Mouse (Mus musculus) MEL (cell line): ENCODE measurements around the gene Trim37. TPM values are rescaled to one million over a fixed set of nuclear protein-coding genes. Genes with fewer than 3 reads are reported as not detected.

ENCODE experiments used
- DNase-seq: peaks from one replicate; pipeline ENCODE4 v3.0.0; 2011; ENCODE audit warnings: low read depth, low spot score
- H3K27ac ChIP-seq: 2 replicates; pipeline ENCODE4 v1.5.1; 2012; ENCODE audit warnings: low read depth, mild to moderate bottlenecking, control low read depth, low read length, moderate library complexity; ENCODE audit not compliant: control insufficient read depth
- H3K27me3 ChIP-seq, 2 experiments: fragments of 150-350 bp in 1 of 2; sonication (generic) in 1 of 2; 2 replicates each; pipeline ENCODE4 v1.6.1; 2012; ENCODE audit warnings: low read length in 2 of 2, mild to moderate bottlenecking in 2 of 2, improper control_type of control experiment in 1 of 2, moderate library complexity in 1 of 2; ENCODE audit not compliant: insufficient read depth in 2 of 2, control insufficient read depth in 1 of 2
- H3K36me3 ChIP-seq, 2 experiments: 2 replicates each; pipeline ENCODE4 v1.6.1; 2012 to 2014; ENCODE audit warnings: low read length in 2 of 2, improper control_type of control experiment in 1 of 2, inconsistent platforms in 1 of 2, mild to moderate bottlenecking in 1 of 2; ENCODE audit not compliant: insufficient read depth in 2 of 2, control insufficient read depth in 1 of 2
- H3K4me1 ChIP-seq, 2 experiments: fragments of 150-350 bp in 1 of 2; sonication (generic) in 1 of 2; 2 replicates each; pipeline ENCODE4 v1.6.1; 2012; ENCODE audit warnings: low read length in 2 of 2, improper control_type of control experiment in 1 of 2, mild to moderate bottlenecking in 1 of 2; ENCODE audit not compliant: insufficient read depth in 2 of 2, control insufficient read depth in 1 of 2
- H3K4me3 ChIP-seq, 2 experiments: fragments of 150-350 bp in 1 of 2; sonication (generic) in 1 of 2; 2 replicates each; pipeline ENCODE4 v1.5.1; 2012; ENCODE audit warnings: low read depth in 2 of 2, low read length in 2 of 2, mild to moderate bottlenecking in 2 of 2, moderate library complexity in 2 of 2, control low read depth in 1 of 2, improper control_type of control experiment in 1 of 2; ENCODE audit not compliant: control insufficient read depth in 1 of 2, insufficient read depth in 1 of 2
- H3K79me2 ChIP-seq: 2 replicates; pipeline ENCODE4 v1.6.1; 2012; ENCODE audit warnings: mild to moderate bottlenecking, low read length, moderate library complexity; ENCODE audit not compliant: control insufficient read depth, poor library complexity, insufficient read depth
- H3K9ac ChIP-seq: 2 replicates; pipeline ENCODE4 v1.6.1; 2012; ENCODE audit warnings: low read depth, mild to moderate bottlenecking, control low read depth, low read length, moderate library complexity; ENCODE audit not compliant: control insufficient read depth, poor library complexity, severe bottlenecking
- H3K9me3 ChIP-seq: fragments of 150-350 bp; sonication (generic); replicated peaks from 2 replicates; pipeline ENCODE4 v1.6.1; 2012; ENCODE audit warnings: mild to moderate bottlenecking, low read length, improper control_type of control experiment, moderate library complexity; ENCODE audit not compliant: insufficient read depth
- CTCF ChIP-seq, 3 experiments: IDR thresholded peaks in 2 of 3; conservative IDR thresholded peaks in 1 of 3; 2 replicates each; pipeline ENCODE4 v1.5.1; 2011 to 2012; ENCODE audit warnings: low read length in 3 of 3, low read depth in 2 of 3, mild to moderate bottlenecking in 2 of 3, improper control_type of control experiment in 1 of 3, inconsistent platforms in 1 of 3, mixed read lengths in 1 of 3, moderate library complexity in 1 of 3; ENCODE audit not compliant: control insufficient read depth in 1 of 3, insufficient read depth in 1 of 3, poor library complexity in 1 of 3, severe bottlenecking in 1 of 3
- E2F4 ChIP-seq: IDR thresholded peaks from 2 replicates; pipeline ENCODE4 v1.6.1; 2011; ENCODE audit warnings: low read depth, low read length, improper control_type of control experiment, borderline replicate concordance
- EP300 ChIP-seq, 2 experiments: IDR thresholded peaks; 2 replicates each; pipeline ENCODE4 v1.6.1; 2011; ENCODE audit warnings: improper control_type of control experiment in 2 of 2, low read length in 2 of 2, low read depth in 1 of 2, mild to moderate bottlenecking in 1 of 2
- ETS1 ChIP-seq: IDR thresholded peaks from 2 replicates; pipeline ENCODE4 v1.6.1; 2012; ENCODE audit warnings: low read depth, mild to moderate bottlenecking, inconsistent platforms, low read length, improper control_type of control experiment, moderate library complexity
- GATA1 ChIP-seq: IDR thresholded peaks from 2 replicates; pipeline ENCODE4 v1.6.1; 2011; ENCODE audit warnings: low read depth, low read length, improper control_type of control experiment
- JUND ChIP-seq: IDR thresholded peaks from 2 replicates; pipeline ENCODE4 v1.6.1; 2011; ENCODE audit warnings: low read depth, mild to moderate bottlenecking, improper control_type of control experiment, low read length
- KAT2A ChIP-seq: conservative IDR thresholded peaks from 2 replicates; pipeline ENCODE4 v1.6.1; 2012; ENCODE audit warnings: low read depth, low read length, improper control_type of control experiment, inconsistent platforms
- MAZ ChIP-seq: IDR thresholded peaks from 2 replicates; pipeline ENCODE4 v1.6.1; 2012; ENCODE audit warnings: low read depth, mild to moderate bottlenecking, inconsistent platforms, low read length, improper control_type of control experiment
- MXI1 ChIP-seq: IDR thresholded peaks from 2 replicates; pipeline ENCODE4 v1.6.1; 2011; ENCODE audit warnings: mild to moderate bottlenecking, low read depth, low read length, improper control_type of control experiment
- MYC ChIP-seq: IDR thresholded peaks from 2 replicates; pipeline ENCODE4 v1.6.1; 2011; ENCODE audit warnings: low read depth, mild to moderate bottlenecking, low read length, improper control_type of control experiment, moderate library complexity
- NRF1 ChIP-seq: IDR thresholded peaks from 2 replicates; pipeline ENCODE4 v1.6.1; 2014; ENCODE audit warnings: low read depth, mild to moderate bottlenecking, inconsistent platforms, low read length, improper control_type of control experiment, moderate library complexity; ENCODE audit not compliant: poor library complexity, insufficient read depth, severe bottlenecking
- POLR2A ChIP-seq, 2 experiments: IDR thresholded peaks; 2 replicates each; pipeline ENCODE4 v1.6.1; 2011 to 2012; ENCODE audit warnings: low read length in 2 of 2, mild to moderate bottlenecking in 2 of 2, control low read depth in 1 of 2, improper control_type of control experiment in 1 of 2, low read depth in 1 of 2, moderate library complexity in 1 of 2; ENCODE audit not compliant: control insufficient read depth in 1 of 2, insufficient read depth in 1 of 2, poor library complexity in 1 of 2
- RAD21 ChIP-seq: IDR thresholded peaks from 2 replicates; pipeline ENCODE4 v1.6.1; 2011; ENCODE audit warnings: mild to moderate bottlenecking, low read depth, low read length, improper control_type of control experiment
- UBTF ChIP-seq: IDR thresholded peaks from 2 replicates; pipeline ENCODE4 v1.6.1; 2012; ENCODE audit warnings: low read depth, mild to moderate bottlenecking, inconsistent platforms, low read length, improper control_type of control experiment, moderate library complexity, borderline replicate concordance; ENCODE audit not compliant: insufficient read depth
- USF1 ChIP-seq: IDR thresholded peaks from 2 replicates; pipeline ENCODE4 v1.6.1; 2014; ENCODE audit warnings: low read depth, mild to moderate bottlenecking, inconsistent platforms, low read length, improper control_type of control experiment, moderate library complexity
- ZC3H11A ChIP-seq: IDR thresholded peaks from 2 replicates; pipeline ENCODE4 v1.6.1; 2012; ENCODE audit warnings: low read depth, mild to moderate bottlenecking, inconsistent platforms, low read length, improper control_type of control experiment
- ZMIZ1 ChIP-seq: IDR thresholded peaks from 2 replicates; pipeline ENCODE4 v1.6.1; 2012; ENCODE audit warnings: low read depth, mild to moderate bottlenecking, inconsistent platforms, low read length, improper control_type of control experiment, moderate library complexity
- ZNF384 ChIP-seq: IDR thresholded peaks from 2 replicates; pipeline ENCODE4 v1.6.1; 2012; ENCODE audit warnings: low read depth, mild to moderate bottlenecking, inconsistent platforms, low read length, improper control_type of control experiment
- polyA plus RNA-seq, 2 experiments: library from polyadenylated mRNA; stranded (reverse) in 1 of 2; unstranded in 1 of 2; fragments of >175 nt in 1 of 2; fragments of >200 nt in 1 of 2; gene quantifications; 2 replicates each; pipeline versions ENCODE4 v1.2.1 to v1.2.4; 2012; ENCODE audit warnings: low replicate concordance in 2 of 2, low read depth in 1 of 2; ENCODE audit not compliant: insufficient read length in 2 of 2, insufficient read depth in 1 of 2, missing spikeins in 1 of 2
- total RNA-seq: library from RNA; depleted of rRNA; stranded (reverse); fragments of 300-350 nt; gene quantifications from 2 replicates; pipeline ENCODE4 v1.2.3, GENCODE M21; 2012

Gene Trim37
- total and polyA plus RNA-seq, 3 experiments, result 39.3 to 52.1 TPM; not detected in 1

DNA sequence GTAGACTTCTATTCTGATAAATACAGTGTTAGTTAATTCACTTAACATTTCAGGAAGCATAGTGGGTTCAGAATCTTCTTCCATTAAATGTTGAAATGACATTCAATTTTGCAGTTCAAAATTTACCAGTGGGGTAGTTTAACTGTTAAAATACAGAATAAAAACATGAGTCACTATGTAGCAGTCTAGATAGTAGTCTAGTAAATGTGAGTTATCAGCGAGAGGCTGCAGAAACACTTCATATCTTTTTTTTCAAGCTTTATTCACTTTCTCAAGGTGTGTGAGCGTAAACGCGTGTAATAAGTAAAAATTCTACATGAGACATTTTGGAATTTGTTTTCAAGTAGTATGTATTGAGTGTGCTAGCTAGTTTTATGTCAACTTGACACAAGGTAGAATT, 48.2 kb downstream of the Trim37 start:
- H3K9me3 ChIP-seq, result no peaks in the 10 kb centered on the region
- H3K27me3 ChIP-seq, result no peaks in the 10 kb centered on the region
- no peaks in the 10 kb centered on the region for H3K79me2 ChIP-seq
- peaks cover 2 to 22% of the 10 kb centered on the region in 2 experiments for H3K36me3 ChIP-seq
- 0 out of 2 replicates have a peak, but pooled peaks have one; percentile 9 for TF ChIP-seq ETS1
- no peak for TF ChIP-seq NRF1
- no peak for TF ChIP-seq RAD21
- no peak for TF ChIP-seq CTCF (IDR thresholded peaks at IDR 0.05 in 2 of 3, conservative IDR thresholded peaks at IDR 0.05 in 1 of 3; ENCODE audit: control insufficient read depth in 1 of 3, insufficient read depth in 1 of 3, low read depth in 2 of 3, low read length in 3 of 3, poor library complexity in 1 of 3, severe bottlenecking in 1 of 3)
- TF ChIP-seq POLR2A (IDR thresholded peaks at IDR 0.05; ENCODE audit: control insufficient read depth in 1 of 2, insufficient read depth in 1 of 2, low read depth in 1 of 2, low read length in 2 of 2, poor library complexity in 1 of 2), result no peak
- TF ChIP-seq MAZ, result no peak
- no peak for TF ChIP-seq MYC
- no peak for TF ChIP-seq KAT2A
- TF ChIP-seq JUND, result no peak
- TF ChIP-seq E2F4, result no peak
- TF ChIP-seq EP300 (IDR thresholded peaks at IDR 0.05; ENCODE audit: low read depth in 1 of 2, low read length in 2 of 2), result peak; percentile 53 to 73; a peak in 2 of 4 replicates
- TF ChIP-seq ZNF384, result 0 out of 2 replicates have a peak, but pooled peaks have one; percentile 31
- no peak for TF ChIP-seq MXI1
- no peak for TF ChIP-seq ZC3H11A
- TF ChIP-seq GATA1, result peak; percentile 39; the same call in 1 of the 2 replicates
- TF ChIP-seq UBTF, result no peak
- TF ChIP-seq, all 39 proteins: peak for 4
- Histone ChIP-seq H3K4me1 (peaks cover 3 to 30% of the 10 kb centered on the region in 2 experiments; a peak in 3 of 4 replicates), H3K9ac (no peak overlapping the region), H3K4me3 (no peak overlapping the region), H3K27ac (no peak overlapping the region)
- no peak for DNase-seq

DNA sequence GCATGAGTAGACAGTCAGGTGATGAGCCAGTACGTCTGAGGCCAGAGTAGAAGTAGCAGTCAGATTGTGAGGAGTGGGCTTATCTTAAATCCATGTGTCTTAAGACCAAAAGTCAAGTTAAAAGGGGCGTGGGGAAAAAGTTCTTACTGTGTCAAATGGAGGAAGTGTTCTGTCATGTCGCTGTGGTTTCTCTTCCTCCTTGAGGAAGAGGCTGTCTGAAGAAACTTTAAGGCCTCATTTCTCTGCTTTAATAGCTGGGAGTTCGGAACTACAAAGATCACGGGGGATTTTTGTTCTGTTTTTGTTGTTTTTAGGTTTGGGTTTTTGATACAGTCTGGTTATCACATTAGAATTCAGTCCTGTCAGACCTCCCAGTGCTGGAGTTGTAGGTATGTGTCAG, 85.4 kb downstream of the Trim37 start:
- Histone ChIP-seq H3K9ac (no peak overlapping the region), H3K27me3 (no peaks in the 10 kb centered on the region), H3K4me1 (peaks cover 0 to 3% of the 10 kb centered on the region in 2 experiments; a peak in 1 of 4 replicates), H3K27ac (no peak overlapping the region), H3K4me3 (no peak overlapping the region), H3K79me2 (no peaks in the 10 kb centered on the region), H3K36me3 (peaks cover 10 to 20% of the 10 kb centered on the region in 2 experiments), H3K9me3 (no peaks in the 10 kb centered on the region)
- no peak for TF ChIP-seq ZNF384
- TF ChIP-seq ZMIZ1, result no peak
- no peak for TF ChIP-seq USF1
- TF ChIP-seq EP300 (IDR thresholded peaks at IDR 0.05; ENCODE audit: low read depth in 1 of 2, low read length in 2 of 2), result no peak
- TF ChIP-seq NRF1, result no peak
- DNase-seq, result peak; percentile 53
